Mouse (Mus musculus) left cerebral cortex, adult 9 months (tissue): ENCODE measurements at regions not wholly inside any gene's neighbourhood (a gene's known extent, or its start where the extent isn't known, plus 50 kb on each side); places are given as distances from the start of the nearest gene placed in this dataset.
A peak's percentile ranks its signal among the peaks of the same experiment; 100 is the strongest.

Experiments used
- DNase-seq, 2 experiments: peaks; one replicate each; pipeline ENCODE4 v3.0.0; 2022; ENCODE audit warnings: low spot score in 2 of 2

GRCm38 (mm10) chr11:17738879-17739278 lies 214.8 kb downstream of the Etaa1 start:
- no peak for DNase-seq

GRCm38 (mm10) chr11:17743821-17744220 lies 209.9 kb downstream of the Etaa1 start:
- DNase-seq, result no peak

- DNase-seq, result no peak
Observed at GRCm38 (mm10) chr11:17750345-17750744, 203.3 kb downstream of the Etaa1 start.

- no peak for DNase-seq
Observed at GRCm38 (mm10) chr11:17759224-17759623, 194.5 kb downstream of the Etaa1 start.

- no peak for DNase-seq
Observed at GRCm38 (mm10) chr11:17763411-17763810, 190.3 kb downstream of the Etaa1 start.

- no peak for DNase-seq
Observed at GRCm38 (mm10) chr11:17764146-17764545, 189.5 kb downstream of the Etaa1 start.

- no peak for DNase-seq
Observed at GRCm38 (mm10) chr11:17768345-17768759, 185.3 kb downstream of the Etaa1 start.

- no peak for DNase-seq
Observed at GRCm38 (mm10) chr11:17768837-17769466, 184.7 kb downstream of the Etaa1 start.

- no peak for DNase-seq
Observed at GRCm38 (mm10) chr11:17797632-17798031, 156.0 kb downstream of the Etaa1 start.

GRCm38 (mm10) chr11:17807851-17808250 lies 145.8 kb downstream of the Etaa1 start:
- DNase-seq, result no peak

- no peak for DNase-seq
Observed at GRCm38 (mm10) chr11:17811829-17812559, 141.7 kb downstream of the Etaa1 start.

GRCm38 (mm10) chr11:17842642-17843041 lies 111.0 kb downstream of the Etaa1 start:
- DNase-seq, result no peak

GRCm38 (mm10) chr11:17852405-17852804 lies 101.3 kb downstream of the Etaa1 start:
- peak in 1 of 2 experiments; percentile 40 for DNase-seq

GRCm38 (mm10) chr11:17853246-17853804 lies 100.3 kb downstream of the Etaa1 start:
- no peak for DNase-seq

- no peak for DNase-seq
Observed at GRCm38 (mm10) chr11:17853832-17854231, 99.8 kb downstream of the Etaa1 start.

GRCm38 (mm10) chr11:17859364-17860131 lies 94.1 kb downstream of the Etaa1 start:
- DNase-seq, result no peak

GRCm38 (mm10) chr11:17864833-17865397 lies 88.8 kb downstream of the Etaa1 start:
- DNase-seq, result no peak

GRCm38 (mm10) chr11:17870690-17871089 lies 83.0 kb downstream of the Etaa1 start:
- DNase-seq, result no peak

- DNase-seq, result no peak
Observed at GRCm38 (mm10) chr11:17871920-17872319, 81.8 kb downstream of the Etaa1 start.

- no peak for DNase-seq
Observed at GRCm38 (mm10) chr11:17883276-17883675, 70.4 kb downstream of the Etaa1 start.
